Mouse (Mus musculus): ENCODE data around the gene Olfr1443. TPM values are rescaled to one million over a fixed set of nuclear protein-coding genes. Genes with fewer than 3 reads are reported as not detected.
"Not testable (repeated sequence)": the region's sequence is repeated elsewhere in the genome, so short reads cannot be mapped to it uniquely, and the experiment has no call there.

Gene Olfr1443
- polyA plus RNA-seq, 1 experiment from 2014 or later, result not detected

- no peaks in the 10 kb centered on the region for H3K4me1 ChIP-seq (replicated peaks; ENCODE audit: control insufficient read depth, insufficient read depth)
- no peak for ATAC-seq (ENCODE audit: low FRiP score, low TSS enrichment)
- no peaks in the 10 kb centered on the region for H3K9me3 ChIP-seq (ENCODE audit: control insufficient read depth, low read length)
- no peak overlapping the region for H3K4me2 ChIP-seq (replicated peaks; ENCODE audit: low read depth)
- no peak overlapping the region for H3K4me3 ChIP-seq (ENCODE audit: low read depth, low read length)
- no peaks in the 10 kb centered on the region for H3K27me3 ChIP-seq (ENCODE audit: control insufficient read depth, insufficient read depth, low read length)
- no peak overlapping the region for H3K9ac ChIP-seq (ENCODE audit: low read length)
- no peaks in the 10 kb centered on the region for H3K36me3 ChIP-seq (ENCODE audit: control insufficient read depth, insufficient read depth, low read length)
- no peak for DNase-seq (ENCODE audit: low spot score)
- H3K27ac ChIP-seq (replicated peaks), result no peak overlapping the region
- WGBS, result 54% methylated on average over 2 of the region's 2 CpGs
- no peak for TF ChIP-seq CTCF (IDR thresholded peaks at IDR 0.05; ENCODE audit: low read depth)
- no peak for TF ChIP-seq EP300 (optimal IDR thresholded peaks at IDR 0.05)
Observed at GRCm38 (mm10) chr19:12720463-12720862, 42.6 kb downstream of the Olfr1443 start.

GRCm38 (mm10) chr19:12720919-12721318 lies 43.0 kb downstream of the Olfr1443 start:
- not testable (repeated sequence) for H3K27ac ChIP-seq (replicated peaks); H3K27me3 ChIP-seq (ENCODE audit: control insufficient read depth, insufficient read depth, low read length); H3K9ac ChIP-seq (ENCODE audit: low read length); H3K9me3 ChIP-seq (ENCODE audit: control insufficient read depth, low read length); H3K36me3 ChIP-seq (ENCODE audit: control insufficient read depth, insufficient read depth, low read length); H3K4me1 ChIP-seq (replicated peaks; ENCODE audit: control insufficient read depth, insufficient read depth); ATAC-seq (ENCODE audit: low FRiP score, low TSS enrichment); H3K4me3 ChIP-seq (ENCODE audit: low read depth, low read length); H3K4me2 ChIP-seq (replicated peaks; ENCODE audit: low read depth); DNase-seq (ENCODE audit: low spot score)
- WGBS, result 82% methylated on average over 5 of the region's 5 CpGs

- not testable (repeated sequence) for H3K27ac ChIP-seq (replicated peaks); DNase-seq (ENCODE audit: low spot score); H3K9ac ChIP-seq (ENCODE audit: low read length); H3K9me3 ChIP-seq (ENCODE audit: control insufficient read depth, low read length); H3K4me3 ChIP-seq (ENCODE audit: low read depth, low read length); H3K27me3 ChIP-seq (ENCODE audit: control insufficient read depth, insufficient read depth, low read length); H3K4me2 ChIP-seq (replicated peaks; ENCODE audit: low read depth); H3K36me3 ChIP-seq (ENCODE audit: control insufficient read depth, insufficient read depth, low read length); H3K4me1 ChIP-seq (replicated peaks; ENCODE audit: control insufficient read depth, insufficient read depth); ATAC-seq (ENCODE audit: low FRiP score, low TSS enrichment)
- WGBS, result 90% methylated on average over 7 of the region's 7 CpGs
Observed at GRCm38 (mm10) chr19:12721596-12721995, 43.7 kb downstream of the Olfr1443 start.

DNA sequence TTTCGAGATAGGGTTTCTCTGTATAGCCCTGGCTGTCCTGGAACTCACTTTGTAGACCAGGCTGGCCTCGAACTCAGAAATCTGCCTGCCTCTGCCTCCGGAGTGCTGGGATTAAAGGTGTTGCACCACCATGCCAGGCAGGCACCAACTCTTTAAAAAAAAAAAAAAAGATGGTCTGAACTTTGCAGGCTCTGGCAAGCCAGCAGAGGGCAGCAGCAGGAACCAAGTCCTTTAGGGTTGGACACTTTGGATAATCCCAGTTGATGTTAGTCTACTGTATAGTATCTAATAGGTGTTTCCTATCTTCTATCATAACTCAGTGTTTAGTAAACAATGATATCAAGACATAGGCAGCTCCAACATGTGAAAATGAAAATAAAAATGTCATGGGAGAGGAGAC lies 44.4 kb downstream of the Olfr1443 start:
- Histone ChIP-seq H3K36me3 (ENCODE audit: control insufficient read depth, insufficient read depth, low read length) (no peaks in the 10 kb centered on the region), H3K9ac (ENCODE audit: low read length) (no peak overlapping the region), H3K27me3 (ENCODE audit: control insufficient read depth, insufficient read depth, low read length) (no peaks in the 10 kb centered on the region), H3K4me2 (replicated peaks; ENCODE audit: low read depth) (no peak overlapping the region), H3K4me3 (ENCODE audit: low read depth, low read length) (no peak overlapping the region), H3K9me3 (ENCODE audit: control insufficient read depth, low read length) (no peaks in the 10 kb centered on the region), H3K27ac (replicated peaks) (no peak overlapping the region), H3K4me1 (replicated peaks; ENCODE audit: control insufficient read depth, insufficient read depth) (no peaks in the 10 kb centered on the region)
- no peak for TF ChIP-seq EP300 (optimal IDR thresholded peaks at IDR 0.05)
- peak; percentile 61 for TF ChIP-seq CTCF (IDR thresholded peaks at IDR 0.05; ENCODE audit: low read depth)
- 68% methylated on average over 2 of the region's 3 CpGs for WGBS
- no peak for ATAC-seq (ENCODE audit: low FRiP score, low TSS enrichment)
- peak; percentile 30 for DNase-seq (ENCODE audit: low spot score)

DNA sequence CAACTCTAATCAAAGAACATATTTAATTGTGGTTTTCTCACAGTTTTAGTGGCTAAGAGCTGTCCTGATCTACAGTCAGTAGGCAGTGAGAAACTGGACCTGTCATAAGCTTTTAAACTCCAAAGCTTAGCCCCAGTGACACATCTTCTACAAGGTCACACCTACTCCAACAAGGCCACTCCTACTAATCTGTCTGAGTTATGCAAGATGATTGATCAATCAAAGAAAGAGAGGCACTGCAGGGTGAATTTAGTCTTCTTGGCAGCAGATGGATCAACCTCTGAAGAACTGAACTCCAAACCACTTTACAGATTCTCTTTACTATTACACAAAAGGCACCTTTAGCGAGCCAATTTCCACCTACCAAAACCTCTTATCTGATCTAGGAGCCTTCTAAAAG lies 47.9 kb downstream of the Olfr1443 start:
- no peaks in the 10 kb centered on the region for H3K4me1 ChIP-seq (replicated peaks; ENCODE audit: control insufficient read depth, insufficient read depth)
- DNase-seq (ENCODE audit: low spot score) (no peak), ATAC-seq (ENCODE audit: low FRiP score, low TSS enrichment) (no peak)
- 68% methylated on average over 1 of the region's 1 CpGs for WGBS
- H3K4me2 ChIP-seq (replicated peaks; ENCODE audit: low read depth), result no peak overlapping the region
- no peak overlapping the region for H3K4me3 ChIP-seq (ENCODE audit: low read depth, low read length)
- TF ChIP-seq EP300 (optimal IDR thresholded peaks at IDR 0.05), result no peak
- no peak overlapping the region for H3K27ac ChIP-seq (replicated peaks)
- H3K9ac ChIP-seq (ENCODE audit: low read length), result no peak overlapping the region
- H3K27me3 ChIP-seq (ENCODE audit: control insufficient read depth, insufficient read depth, low read length), result no peaks in the 10 kb centered on the region
- H3K9me3 ChIP-seq (ENCODE audit: control insufficient read depth, low read length), result no peaks in the 10 kb centered on the region
- no peaks in the 10 kb centered on the region for H3K36me3 ChIP-seq (ENCODE audit: control insufficient read depth, insufficient read depth, low read length)

DNA sequence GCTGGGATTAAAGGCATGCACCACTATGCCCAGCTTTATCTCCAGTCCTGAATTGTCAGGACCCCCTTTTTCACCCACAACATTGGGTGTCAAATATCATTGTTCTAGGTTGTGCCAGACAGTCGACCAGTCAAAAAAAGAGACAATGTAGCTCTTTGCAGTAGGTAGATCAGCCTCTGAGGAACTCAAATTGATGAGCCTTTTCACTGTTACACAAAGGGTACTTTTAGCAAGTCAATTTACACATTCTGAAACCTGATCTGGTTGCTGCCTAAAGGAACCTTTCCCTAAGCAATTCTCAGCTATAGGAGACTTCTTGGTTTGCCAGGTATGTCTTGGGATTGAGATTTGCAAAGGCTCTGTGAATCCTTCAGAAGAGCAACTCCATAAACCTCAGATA lies 53.1 kb downstream of the Olfr1443 start:
- Histone ChIP-seq H3K27me3 (ENCODE audit: control insufficient read depth, insufficient read depth, low read length) (no peaks in the 10 kb centered on the region), H3K9me3 (ENCODE audit: control insufficient read depth, low read length) (no peaks in the 10 kb centered on the region), H3K9ac (ENCODE audit: low read length) (no peak overlapping the region), H3K4me2 (replicated peaks; ENCODE audit: low read depth) (no peak overlapping the region), H3K4me1 (replicated peaks; ENCODE audit: control insufficient read depth, insufficient read depth) (no peaks in the 10 kb centered on the region), H3K27ac (replicated peaks) (no peak overlapping the region), H3K4me3 (ENCODE audit: low read depth, low read length) (no peak overlapping the region), H3K36me3 (ENCODE audit: control insufficient read depth, insufficient read depth, low read length) (no peaks in the 10 kb centered on the region)
- ATAC-seq (ENCODE audit: low FRiP score, low TSS enrichment) (no peak), DNase-seq (ENCODE audit: low spot score) (no peak)
- TF ChIP-seq CTCF (IDR thresholded peaks at IDR 0.05; ENCODE audit: low read depth) (no peak), EP300 (optimal IDR thresholded peaks at IDR 0.05) (no peak)
- 67% methylated on average over 1 of the region's 1 CpGs for WGBS

All from stomach, postnatal 0 days (tissue).